Mouse (Mus musculus) bone marrow, adult 2 months (tissue): ENCODE data around the gene Tnfsf8. TPM values are rescaled to one million over a fixed set of nuclear protein-coding genes. Genes with fewer than 3 reads are reported as not detected.

Source experiments
- H3K27ac ChIP-seq: fragments of 200-500 bp; 2 replicates; pipeline ENCODE4 v1.5.1; 2012; ENCODE audit warnings: low read depth, mild to moderate bottlenecking, control low read depth, inconsistent platforms, low read length; ENCODE audit not compliant: control insufficient read depth, poor library complexity, insufficient read depth
- H3K4me1 ChIP-seq: fragments of 200-500 bp; 2 replicates; pipeline ENCODE4 v1.6.1; 2011; ENCODE audit warnings: low read length; ENCODE audit not compliant: control insufficient read depth, insufficient read depth
- H3K4me3 ChIP-seq: fragments of 200-500 bp; replicated peaks from 2 replicates; pipeline ENCODE3; 2011; ENCODE audit warnings: mild to moderate bottlenecking, low read depth, low read length, control low read depth; ENCODE audit not compliant: control insufficient read depth
- CTCF ChIP-seq: fragments of 200-500 bp; IDR thresholded peaks from 2 replicates; pipeline ENCODE4 v1.5.1; 2011; ENCODE audit warnings: low read length, control low read depth; ENCODE audit not compliant: control insufficient read depth, insufficient read depth
- POLR2A ChIP-seq: fragments of 200-500 bp; IDR thresholded peaks from 2 replicates; pipeline ENCODE4 v1.6.1; 2011; ENCODE audit warnings: low read depth, mild to moderate bottlenecking, control low read depth, low read length, borderline replicate concordance; ENCODE audit not compliant: control insufficient read depth
- WGBS: fragments of 180-500 bp; shearing (Covaris S2); methylation state at CpG from one replicate; pipeline ENCODE4 v1.1.7; 2018; 5-methylcytosine and 5-hydroxymethylcytosine counted together
- polyA plus RNA-seq: library from polyadenylated mRNA; stranded (reverse); fragments of >200 nt; gene quantifications from 2 replicates; pipeline ENCODE4 v1.2.4, GENCODE M21; 2011; ENCODE audit warnings: low replicate concordance; ENCODE audit not compliant: missing spikeins, insufficient read depth, insufficient read length

Tnfsf8 gene
- polyA plus RNA-seq, 1 experiment: 0.52 TPM

GRCm38 (mm10) chr4:63817505-63817904 is 43.6 kb downstream of the Tnfsf8 start:
- TF ChIP-seq CTCF (no peak), POLR2A (no peak)
- no peak overlapping the region for H3K27ac ChIP-seq
- no peaks in the 10 kb centered on the region; the same call in 1 of the 2 replicates for H3K4me1 ChIP-seq
- H3K4me3 ChIP-seq: no peak overlapping the region

GRCm38 (mm10) chr4:63815668-63816067 is 45.5 kb downstream of the Tnfsf8 start:
- 40% methylated on average over 2 of the region's 2 CpGs for WGBS
- H3K4me1 ChIP-seq: no peaks in the 10 kb centered on the region
- H3K4me3 ChIP-seq: no peak overlapping the region
- no peak overlapping the region for H3K27ac ChIP-seq
- TF ChIP-seq CTCF: no peak
- no peak for TF ChIP-seq POLR2A

- H3K27ac ChIP-seq: no peak overlapping the region
- WGBS: 46% methylated on average over 1 of the region's 1 CpGs
Measured at GRCm38 (mm10) chr4:63798083-63798482, 63.1 kb downstream of the Tnfsf8 start.

GRCm38 (mm10) chr4:63796527-63796926 is 64.6 kb downstream of the Tnfsf8 start:
- no peaks in the 10 kb centered on the region for H3K4me1 ChIP-seq
- H3K27ac ChIP-seq: no peak overlapping the region
- TF ChIP-seq POLR2A (no peak), CTCF (no peak)
- WGBS: 64% methylated on average over 1 of the region's 1 CpGs
- no peak overlapping the region for H3K4me3 ChIP-seq

More at GRCm38 (mm10) chr4:63798083-63798482, 63.1 kb downstream of the Tnfsf8 start:
- H3K4me3 ChIP-seq: no peak overlapping the region
- no peaks in the 10 kb centered on the region for H3K4me1 ChIP-seq
- TF ChIP-seq POLR2A (no peak), CTCF (no peak)

- WGBS: 62% methylated on average over 3 of the region's 3 CpGs
- H3K27ac ChIP-seq: no peak overlapping the region
- no peaks in the 10 kb centered on the region for H3K4me1 ChIP-seq
- no peak overlapping the region for H3K4me3 ChIP-seq
- TF ChIP-seq POLR2A: no peak
- no peak for TF ChIP-seq CTCF
Measured at GRCm38 (mm10) chr4:63792328-63792727, 68.8 kb downstream of the Tnfsf8 start.

- WGBS: 60% methylated on average over 2 of the region's 2 CpGs
- no peak overlapping the region for H3K4me3 ChIP-seq
- H3K4me1 ChIP-seq: no peaks in the 10 kb centered on the region
- no peak overlapping the region for H3K27ac ChIP-seq
- TF ChIP-seq CTCF (no peak), POLR2A (no peak)
Measured at GRCm38 (mm10) chr4:63785466-63785865, 75.7 kb downstream of the Tnfsf8 start.

- H3K4me1 ChIP-seq: no peaks in the 10 kb centered on the region
- WGBS: 85% methylated on average over 5 of the region's 5 CpGs
- TF ChIP-seq CTCF (no peak), POLR2A (no peak)
- no peak overlapping the region for H3K4me3 ChIP-seq
- H3K27ac ChIP-seq: no peak overlapping the region
Measured at GRCm38 (mm10) chr4:63783826-63784225, 77.3 kb downstream of the Tnfsf8 start.

GRCm38 (mm10) chr4:63782970-63783613 is 78.1 kb downstream of the Tnfsf8 start:
- Histone ChIP-seq H3K27ac (no peak overlapping the region), H3K4me3 (no peak overlapping the region), H3K4me1 (no peaks in the 10 kb centered on the region)
- TF ChIP-seq CTCF (no peak), POLR2A (no peak)
- 49% methylated on average over 7 of the region's 7 CpGs for WGBS

Other genes with a start within 250 kb of the Tnfsf8 start
- not detected in 2 replicates for gene Tex48, start 238.9 kb downstream of the Tnfsf8 start, polyA plus RNA-seq
- not detected in 2 replicates for gene Gm11214, start 198.0 kb downstream of the Tnfsf8 start, polyA plus RNA-seq
- gene Tnfsf15, start 116.2 kb downstream of the Tnfsf8 start, polyA plus RNA-seq: not detected in 2 replicates
- gene Tnc, start 185.7 kb upstream of the Tnfsf8 start, polyA plus RNA-seq: 12.9 and 16.5 TPM in 2 replicates